Mouse (Mus musculus): ENCODE data around the gene Btg2.

The Btg2 gene

DNA sequence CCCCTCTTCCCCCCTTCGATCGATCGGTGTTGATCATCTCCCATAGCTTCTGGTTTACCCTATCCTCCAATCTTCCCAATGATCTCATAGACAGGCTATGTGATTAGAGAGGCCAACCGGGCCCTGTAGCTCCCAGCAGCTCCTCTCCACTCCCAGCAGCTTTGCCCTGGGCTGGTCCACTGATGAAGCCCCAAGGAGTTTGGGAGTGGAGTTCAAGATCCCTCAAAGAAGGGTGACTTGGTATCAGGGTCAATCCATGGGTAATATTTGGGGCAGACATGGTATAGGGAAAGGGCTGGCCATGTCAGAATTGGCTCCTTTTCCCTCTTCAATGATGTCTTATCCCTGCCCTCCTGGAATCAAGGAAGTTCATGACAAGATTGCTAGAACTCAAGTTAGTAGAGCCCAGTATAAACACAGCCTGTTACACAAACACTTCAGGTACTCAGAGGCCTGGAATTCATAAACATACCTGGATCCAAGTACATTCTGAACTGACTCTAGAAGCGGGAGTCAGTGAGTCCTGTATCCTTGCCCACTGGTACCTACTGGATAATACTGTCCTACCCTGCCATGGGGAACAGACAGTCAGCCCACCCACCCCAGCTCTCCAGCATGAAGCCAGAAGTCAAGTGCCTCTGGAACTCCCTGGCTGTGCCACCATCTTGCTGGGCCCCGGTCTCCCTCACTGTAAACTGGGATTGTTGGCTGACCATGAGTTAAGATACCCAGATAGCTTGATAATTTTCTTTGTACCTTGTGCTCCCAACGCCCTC lies 18.3 kb upstream of the Btg2 start:
- DNase-seq = peak; percentile 33 to 73

- DNase-seq = peak; percentile 82 to 88
Observed at GRCm38 (mm10) chr1:134096264-134096934, 17.5 kb upstream of the Btg2 start.

- no peak for DNase-seq
Observed at GRCm38 (mm10) chr1:134095721-134096120, 16.8 kb upstream of the Btg2 start.

DNA sequence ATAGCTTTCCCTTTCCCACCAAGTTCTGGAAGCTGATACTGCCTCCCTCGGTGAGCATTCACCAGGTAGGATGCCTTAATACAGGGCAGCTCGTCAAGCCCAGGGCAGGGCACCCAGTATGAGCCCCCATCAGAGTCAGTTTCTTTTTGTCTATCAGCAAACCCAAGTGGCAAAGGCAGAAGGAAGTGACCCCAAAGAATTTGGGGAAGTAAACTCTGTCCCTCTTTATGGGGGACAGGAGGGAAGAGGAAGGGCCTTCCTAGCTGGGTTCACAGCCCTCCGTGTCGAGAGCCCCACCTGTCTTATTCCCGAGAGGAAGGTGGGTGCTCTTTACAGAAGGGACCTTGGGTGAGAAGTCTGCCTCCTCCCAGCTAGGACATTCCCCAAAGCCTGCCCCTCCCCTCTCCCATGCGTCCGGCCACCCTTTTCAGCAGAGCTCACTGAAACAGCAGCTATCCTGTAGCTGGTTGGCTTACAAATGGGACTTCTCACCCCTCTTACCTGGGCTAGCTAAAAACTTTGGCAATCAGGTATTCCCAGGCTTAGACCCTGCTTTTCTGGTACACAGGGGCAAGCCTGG lies 16.2 kb upstream of the Btg2 start:
- no peak for DNase-seq

- peak; percentile 77 to 84 for DNase-seq
Observed at GRCm38 (mm10) chr1:134093771-134094526, 15.0 kb upstream of the Btg2 start.

DNA sequence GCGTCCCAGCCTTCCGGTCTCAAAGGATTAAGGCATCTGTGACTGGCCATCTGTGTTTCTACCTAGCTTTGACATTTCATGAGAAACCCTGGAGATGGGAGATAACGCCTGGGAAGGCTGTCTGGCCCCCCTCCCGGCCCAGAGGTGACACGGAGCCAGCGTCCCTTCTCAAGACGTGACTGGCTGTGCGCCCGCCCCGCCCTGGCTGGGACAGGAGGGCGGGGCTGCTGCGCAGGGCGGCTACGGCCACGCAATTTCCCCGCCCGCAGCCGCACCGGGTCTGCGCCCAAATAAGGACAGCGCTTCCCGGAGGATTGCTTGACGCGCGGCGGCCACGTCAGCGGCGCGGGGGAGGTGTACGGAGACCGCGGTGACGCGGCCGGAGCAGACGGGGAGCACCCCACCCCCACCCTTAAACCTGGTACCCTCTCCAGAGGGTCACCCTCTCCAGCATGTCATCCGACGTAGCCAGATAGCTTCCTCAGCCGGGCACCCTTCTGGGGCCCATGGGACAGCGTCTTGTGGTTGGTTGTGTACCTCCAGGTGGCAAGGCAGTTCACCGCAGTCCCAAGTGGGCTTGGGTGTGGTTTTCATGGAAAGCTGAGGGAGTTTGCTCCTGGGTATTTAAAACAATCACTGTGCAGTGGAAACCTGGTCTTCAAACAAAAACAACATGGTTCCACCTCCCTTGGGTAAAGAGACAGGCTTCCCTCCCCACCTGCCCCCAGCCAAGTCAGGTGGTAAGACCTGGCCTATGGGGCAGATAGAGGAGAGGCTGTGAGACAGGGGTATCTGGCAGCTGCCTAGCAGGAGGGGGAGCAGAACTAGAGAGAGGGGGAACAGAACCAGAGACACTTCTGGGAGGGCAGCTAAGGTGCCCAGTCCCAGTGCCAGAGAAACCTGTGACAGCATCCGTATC lies 14.2 kb upstream of the Btg2 start:
- DNase-seq = peak; percentile 96 to 97

- no peak for DNase-seq
Observed at GRCm38 (mm10) chr1:134092368-134092767, 13.4 kb upstream of the Btg2 start.

- no peak for DNase-seq
Observed at GRCm38 (mm10) chr1:134091851-134092250, 12.9 kb upstream of the Btg2 start.

- DNase-seq = no peak
Observed at GRCm38 (mm10) chr1:134089074-134089473, 10.2 kb upstream of the Btg2 start.

DNA sequence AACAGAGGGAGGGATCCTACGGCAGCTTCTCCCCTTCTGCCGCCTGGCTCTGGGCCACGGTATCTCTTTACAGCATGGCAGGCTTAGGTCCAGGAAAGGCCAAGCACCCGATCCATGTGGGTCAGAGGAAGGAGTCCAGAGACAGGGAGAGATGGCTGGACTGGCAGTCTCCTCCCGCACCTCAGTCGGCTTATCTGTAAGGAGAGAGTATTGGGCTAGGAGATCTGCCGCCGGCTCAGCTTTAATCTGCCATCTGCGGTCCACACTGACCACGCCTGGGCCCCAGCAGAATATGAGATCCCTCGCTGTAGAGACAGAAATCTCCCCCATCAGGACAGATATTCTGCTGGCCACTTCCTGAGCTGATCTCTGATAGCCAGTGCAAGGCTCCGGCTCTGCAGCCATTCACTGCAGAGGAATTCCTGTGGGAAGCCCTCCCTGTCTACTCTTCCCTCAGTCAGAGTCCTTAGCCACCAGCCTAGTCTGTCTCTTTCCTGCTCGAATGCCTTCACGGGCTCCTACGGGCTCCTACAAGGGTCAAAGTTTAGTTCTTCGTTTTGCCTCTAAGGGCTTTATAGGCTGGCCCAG lies 8.0 kb upstream of the Btg2 start:
- peak; percentile 42 to 53 for DNase-seq

DNA sequence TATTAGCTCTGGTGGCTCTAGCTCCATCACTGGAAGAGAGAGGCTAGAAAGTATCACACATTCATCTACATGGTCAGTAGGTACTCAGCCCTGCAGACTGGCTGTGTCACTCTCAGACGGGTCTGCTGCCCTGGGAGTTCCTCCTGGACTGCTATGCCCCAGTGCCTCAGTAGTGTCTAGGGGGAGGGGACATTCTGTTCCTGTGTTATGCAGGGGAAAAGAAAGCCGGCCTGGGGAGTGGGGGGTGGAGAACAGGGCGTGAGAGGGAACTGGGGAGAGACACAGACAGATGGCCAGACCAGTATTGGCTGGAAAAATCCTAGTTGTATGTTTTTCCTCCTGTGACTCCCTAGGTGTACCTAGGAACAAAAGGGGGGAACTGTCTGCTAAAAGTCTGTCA lies 7.1 kb upstream of the Btg2 start:
- no peak for DNase-seq

- peak; percentile 25 to 29 for DNase-seq
Observed at GRCm38 (mm10) chr1:134084128-134084527, 5.2 kb upstream of the Btg2 start.

DNA sequence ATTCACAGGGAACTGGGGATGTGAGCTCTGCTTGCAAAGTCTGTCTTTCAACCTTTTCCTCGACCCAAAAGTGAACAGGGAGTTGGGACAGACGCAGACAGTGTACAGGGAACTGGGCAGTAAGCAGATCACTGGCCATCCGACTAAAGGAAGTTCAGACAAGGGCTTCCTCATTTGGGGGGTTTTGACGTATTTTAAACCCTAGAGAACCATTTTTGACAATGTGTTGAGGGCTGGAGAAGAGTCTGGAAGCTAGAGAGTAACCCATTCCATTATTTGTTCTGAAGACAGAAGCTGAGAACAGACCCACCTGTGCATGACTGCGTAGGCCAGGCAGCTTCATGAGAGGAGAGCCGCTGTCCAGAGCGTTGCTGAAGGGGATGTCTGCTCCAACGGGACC lies 4.8 kb upstream of the Btg2 start:
- DNase-seq = peak in 1 of 2 experiments; percentile 12

DNA sequence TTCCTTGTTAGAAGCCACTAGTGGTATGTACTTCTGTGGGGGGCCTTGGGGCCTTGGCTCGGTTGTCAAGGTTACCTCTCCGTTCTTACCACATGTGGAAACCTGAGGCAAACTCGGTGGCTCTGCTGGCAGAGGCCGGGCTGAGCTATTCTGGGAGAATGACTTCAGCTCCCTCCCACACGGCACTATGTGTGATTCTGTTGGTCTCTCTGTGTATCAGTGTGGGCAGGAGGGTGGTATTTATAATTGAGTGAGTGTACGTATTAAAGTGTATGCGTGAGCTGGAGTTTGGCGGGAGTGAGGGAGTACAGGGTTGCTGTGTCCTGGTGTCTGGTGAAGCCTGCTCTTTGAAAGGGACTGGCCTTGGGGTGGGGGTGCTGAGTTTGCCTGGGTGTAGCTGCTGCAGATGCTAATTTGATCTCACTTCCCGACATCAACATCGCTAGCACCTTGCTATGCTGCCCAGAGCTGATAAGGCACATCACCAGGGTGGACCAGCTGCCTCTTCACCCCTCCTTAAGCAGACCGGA lies 4.1 kb upstream of the Btg2 start:
- peak; percentile 44 to 49 for DNase-seq

DNA sequence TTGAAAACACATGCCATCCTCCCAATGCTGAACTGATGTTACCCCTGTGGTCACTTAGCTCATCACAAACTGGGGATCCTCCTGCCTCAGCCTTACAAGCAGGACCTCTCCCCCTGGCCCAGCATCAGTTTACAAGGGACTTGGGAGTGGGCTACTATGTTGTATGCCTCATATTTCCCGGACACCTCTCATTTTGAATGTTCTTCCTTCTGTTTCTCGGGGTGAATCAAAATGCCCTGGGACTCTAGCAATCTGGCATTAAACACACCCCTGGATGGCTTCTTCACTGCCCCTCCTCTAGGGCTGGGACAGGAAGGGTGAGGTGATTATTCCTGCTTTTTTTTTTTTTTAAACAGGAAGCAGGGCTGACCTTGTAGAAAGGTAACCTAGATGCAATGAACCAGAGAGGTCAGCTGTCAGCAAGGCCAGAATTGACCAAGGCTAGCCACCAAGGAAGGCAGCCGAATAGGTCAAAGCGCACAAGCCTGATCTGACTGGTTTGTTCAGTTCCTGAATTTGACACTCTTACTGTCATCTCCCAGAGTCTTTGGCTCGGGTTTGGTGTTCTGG lies 2.0 kb upstream of the Btg2 start:
- DNase-seq = peak; percentile 20 to 35

GRCm38 (mm10) chr1:134080406-134080805 lies 1.5 kb upstream of the Btg2 start:
- DNase-seq = peak; percentile 21 to 27

- DNase-seq = peak; percentile 85 to 90
Observed at GRCm38 (mm10) chr1:134079477-134080163, 700 bp upstream of the Btg2 start.

- DNase-seq = peak in 1 of 2 experiments; percentile 57
Observed at GRCm38 (mm10) chr1:134078061-134078795, 692 bp downstream of the Btg2 start.

DNA sequence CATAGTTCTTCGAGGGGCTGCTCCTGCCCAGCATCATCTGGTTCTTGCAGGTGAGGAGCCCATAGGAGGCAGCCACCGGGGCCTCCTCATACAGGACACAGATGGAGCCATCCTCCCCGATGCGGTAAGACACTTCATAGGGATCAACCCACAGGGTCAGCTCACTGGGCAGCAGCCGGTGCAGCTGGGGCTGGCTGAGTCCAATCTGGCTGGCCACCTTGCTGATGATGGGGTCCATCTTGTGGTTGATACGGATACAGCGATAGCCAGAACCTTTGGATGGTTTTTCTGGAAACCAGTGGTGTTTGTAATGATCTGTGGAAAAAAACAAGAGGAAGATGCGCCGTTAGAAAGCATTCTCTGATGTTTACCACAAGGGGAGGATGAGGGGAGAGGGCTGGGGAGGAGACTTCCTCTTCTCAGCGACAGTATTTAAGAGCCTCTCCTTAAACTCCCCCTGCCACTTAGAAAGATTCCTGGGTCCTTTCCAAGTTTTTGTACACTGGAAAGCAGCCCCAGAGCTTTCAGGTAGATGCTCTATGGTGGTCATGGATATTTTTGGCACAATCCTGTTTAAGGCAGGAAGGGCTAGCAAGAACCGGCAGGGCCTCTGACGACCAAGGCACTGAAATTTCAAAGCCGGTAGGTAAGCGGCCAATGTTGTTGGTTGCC lies 1.4 kb downstream of the Btg2 start:
- peak in 1 of 2 experiments; percentile 66 for DNase-seq

Data from lung, adult 18-20 months (tissue).